In genomic region chr16:44494441-44495108, GRCm38 (mm10) we compare ENCODE assay signal across 8 mouse cellular contexts.
A peak's percentile ranks its signal among the peaks of the same experiment; 100 is the strongest.
DNase-seq lines count a peak whose midpoint lies in the region; ATAC-seq lines count a peak whose summit lies in the region.

No protein-coding gene starts in this region.

- H3K4me1 ChIP-seq in limb, embryonic 11.5 days (ENCODE audit: control insufficient read depth, insufficient read depth, low read length): peaks cover 24% of the 10 kb centered on the region

- intact Hi-C loops in left cerebral cortex, postnatal 10 days (cut with DNase I): loop anchor here (5.0 kb wide), 2 partner anchors 63 to 148 kb away; partner anchors contain the start of gene Boc

- WGBS in limb, embryonic 11.5 days: 28% methylated on average over 8 of the region's 8 CpGs

- no peak overlapping the region for H3K4me3 ChIP-seq in limb, embryonic 11.5 days (ENCODE audit: low read depth, low read length)

- H3K27me3 ChIP-seq in limb, embryonic 11.5 days (ENCODE audit: control insufficient read depth, insufficient read depth, low read length): no peaks in the 10 kb centered on the region

- no peak overlapping the region for H3K9ac ChIP-seq in limb, embryonic 11.5 days (ENCODE audit: low read length)

- peaks cover 29% of the 10 kb centered on the region for H3K36me3 ChIP-seq in limb, embryonic 11.5 days (ENCODE audit: control insufficient read depth, insufficient read depth, low read length)

- DNase-seq in cerebellum, postnatal 4 days (ENCODE audit: low spot score in 2 of 2): no peak
- peak; percentile 88 for DNase-seq in cerebellum, adult 9-10 months
- DNase-seq in forelimb bud, embryonic 11.5 days (ENCODE audit: low read depth, low spot score): peak; percentile 54
- peak; percentile 52 for DNase-seq in limb, embryonic 11.5 days (ENCODE audit: low spot score)
- DNase-seq in spleen, adult 18-20 months: no peak
- DNase-seq in left cerebral cortex, postnatal 10 days (ENCODE audit: extremely low spot score in 1 of 2, low spot score in 2 of 2): no peak
- no peak for DNase-seq in layer of hippocampus, postnatal 25 days (ENCODE audit: extremely low spot score in 1 of 2, low spot score in 1 of 2)

- H3K4me2 ChIP-seq in limb, embryonic 11.5 days (ENCODE audit: low read depth, severe bottlenecking): no peak overlapping the region

- ATAC-seq in cerebellum, adult (ENCODE audit: insufficient number of reproducible peaks, low FRiP score, low TSS enrichment): peak; percentile 76
- ATAC-seq in limb, embryonic 11.5 days (ENCODE audit: insufficient number of reproducible peaks, low FRiP score, low TSS enrichment, low read depth): peak; percentile 72

- H3K27ac ChIP-seq in limb, embryonic 11.5 days (replicated peaks; ENCODE audit: low read depth, low read length): peak overlapping the region; percentile 38

- H3K9me3 ChIP-seq in limb, embryonic 11.5 days (ENCODE audit: control insufficient read depth, low read length): no peaks in the 10 kb centered on the region

Comparison
In these comparisons a context has a peak if more than half of its experiments do, and no peak if none do; other contexts are left out.
1. DNase-seq: peak in cerebellum, adult 9-10 months (single experiment), forelimb bud, embryonic 11.5 days (single experiment) and limb, embryonic 11.5 days (single experiment); none in cerebellum, postnatal 4 days (0 of 2), spleen, adult 18-20 months (0 of 2), left cerebral cortex, postnatal 10 days (0 of 2) and layer of hippocampus, postnatal 25 days (0 of 2).